Mouse (Mus musculus) liver, adult 10 weeks (tissue): Measurements from ENCODE around the gene Prrc2a. TPM values are rescaled to one million over a fixed set of nuclear protein-coding genes. Genes with fewer than 3 reads are reported as not detected.

Experiments used
- polyA plus RNA-seq: library from polyadenylated mRNA; stranded (reverse); fragments of 350-450 nt; fragmentation: Illumina TruSeq; extraction: RNeasy Lipid Tissue Mini Kit (QIAGEN cat#74804); gene quantifications from one replicate; pipeline ENCODE4 v1.2.3, GENCODE M21; 2014; ENCODE audit warnings: low read depth, low replicate concordance

Gene Prrc2a
- polyA plus RNA-seq, 1 experiment from 2014 or later: 3.7 TPM

Other genes starting within 250 kb of the Prrc2a start
- 3.7 TPM for gene Neu1, start 233.6 kb downstream of the Prrc2a start, polyA plus RNA-seq
- gene Hspa1b, start 205.7 kb downstream of the Prrc2a start, polyA plus RNA-seq: 1.3 TPM
- gene Gm20481, start 195.0 kb downstream of the Prrc2a start, polyA plus RNA-seq: not detected
- gene Hspa1a, start 192.7 kb downstream of the Prrc2a start, polyA plus RNA-seq: not detected
- not detected for gene Hspa1l, start 192.2 kb downstream of the Prrc2a start, polyA plus RNA-seq
- 12.7 TPM for gene Lsm2, start 183.0 kb downstream of the Prrc2a start, polyA plus RNA-seq
- 1.2 TPM for gene Vars, start 163.9 kb downstream of the Prrc2a start, polyA plus RNA-seq
- not detected for gene Vwa7, start 148.3 kb downstream of the Prrc2a start, polyA plus RNA-seq
- gene Sapcd1, start 136.9 kb downstream of the Prrc2a start, polyA plus RNA-seq: not detected
- 1.1 TPM for gene Msh5, start 118.2 kb downstream of the Prrc2a start, polyA plus RNA-seq
- 5.7 TPM for gene Clic1, start 114.9 kb downstream of the Prrc2a start, polyA plus RNA-seq
- not detected for gene Ddah2, start 105.9 kb downstream of the Prrc2a start, polyA plus RNA-seq
- not detected for gene Ly6g6c, start 99.5 kb downstream of the Prrc2a start, polyA plus RNA-seq
- gene Mpig6b, start 98.7 kb downstream of the Prrc2a start, polyA plus RNA-seq: not detected
- gene Ly6g6e, start 88.0 kb downstream of the Prrc2a start, polyA plus RNA-seq: not detected
- not detected for gene Ly6g6d, start 86.8 kb downstream of the Prrc2a start, polyA plus RNA-seq
- not detected for gene Ly6g6f, start 79.3 kb downstream of the Prrc2a start, polyA plus RNA-seq
- gene Abhd16a, start 75.6 kb downstream of the Prrc2a start, polyA plus RNA-seq: 4.4 TPM
- not detected for gene Ly6g5c, start 56.6 kb downstream of the Prrc2a start, polyA plus RNA-seq
- not detected for gene Ly6g5b, start 49.5 kb downstream of the Prrc2a start, polyA plus RNA-seq
- 1.4 TPM for gene Gpank1, start 43.4 kb downstream of the Prrc2a start, polyA plus RNA-seq
- 97.4 TPM for gene Csnk2b, start 42.8 kb downstream of the Prrc2a start, polyA plus RNA-seq
- gene D17H6S53E, start 38.5 kb downstream of the Prrc2a start, polyA plus RNA-seq: 1.3 TPM
- 85.5 TPM for gene Apom, start 32.8 kb downstream of the Prrc2a start, polyA plus RNA-seq
- 5.2 TPM for gene Bag6, start 29.7 kb downstream of the Prrc2a start, polyA plus RNA-seq
- gene Aif1, start 11.2 kb upstream of the Prrc2a start, polyA plus RNA-seq: 7.5 TPM
- gene Lst1, start 23.5 kb upstream of the Prrc2a start, polyA plus RNA-seq: not detected
- gene Ltb, start 29.5 kb upstream of the Prrc2a start, polyA plus RNA-seq: not detected
- gene Tnf, start 37.1 kb upstream of the Prrc2a start, polyA plus RNA-seq: 0.26 TPM
- gene Lta, start 40.5 kb upstream of the Prrc2a start, polyA plus RNA-seq: not detected
- not detected for gene Gm16181, start 55.9 kb upstream of the Prrc2a start, polyA plus RNA-seq
- gene Atp6v1g2, start 68.8 kb upstream of the Prrc2a start, polyA plus RNA-seq: 2.6 TPM
- gene Nfkbil1, start 70.9 kb upstream of the Prrc2a start, polyA plus RNA-seq: 0.87 TPM
- gene Ddx39b, start 76.8 kb upstream of the Prrc2a start, polyA plus RNA-seq: 7.4 TPM
- 78.7 TPM for gene H2-D1, start 97.8 kb upstream of the Prrc2a start, polyA plus RNA-seq
- gene H2-Q1, start 155.5 kb upstream of the Prrc2a start, polyA plus RNA-seq: 18.4 TPM
- gene H2-Q2, start 177.3 kb upstream of the Prrc2a start, polyA plus RNA-seq: 2.7 TPM
- 22.6 TPM for gene H2-Q4, start 214.7 kb upstream of the Prrc2a start, polyA plus RNA-seq